Mouse (Mus musculus): ENCODE measurements around the gene Olfr110.
"Not testable (repeated sequence)": the region's sequence is repeated elsewhere in the genome, so short reads cannot be mapped to it uniquely, and the experiment has no call there.

Olfr110 gene

DNA sequence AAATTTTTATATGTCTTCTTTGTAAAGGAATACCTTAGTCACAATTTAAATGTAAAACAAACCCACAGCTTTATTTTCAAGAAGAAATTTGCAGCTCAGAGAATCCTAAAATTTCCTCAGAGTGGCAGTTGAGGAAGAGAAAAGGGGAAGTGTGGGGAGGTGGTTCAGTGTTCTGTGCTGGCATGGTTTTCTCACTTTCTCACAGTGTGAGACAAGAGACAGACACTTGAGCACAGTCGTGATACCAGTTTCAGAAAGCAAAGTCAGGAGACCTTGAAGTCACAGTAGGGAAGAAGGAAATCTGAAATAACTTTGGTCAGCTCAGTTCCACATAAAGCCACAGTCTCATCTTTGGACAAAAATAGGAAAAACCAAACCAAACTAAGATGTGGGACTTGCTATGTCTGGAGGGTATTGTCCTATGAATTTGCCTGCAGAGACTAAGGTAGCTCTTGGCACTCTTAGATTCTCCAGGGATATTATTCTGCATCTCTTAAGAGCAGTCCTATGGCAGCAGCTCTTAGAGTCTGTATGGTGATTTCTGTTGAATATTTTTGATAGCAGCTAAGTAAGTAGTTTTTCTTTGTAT, at the start of gene Olfr110:
Gene Olfr110, plus strand, starts transcription at position 539 of the 589 bp plus-strand sequence.
- DNase-seq (ENCODE audit: low read depth, low spot score): no peak

DNA sequence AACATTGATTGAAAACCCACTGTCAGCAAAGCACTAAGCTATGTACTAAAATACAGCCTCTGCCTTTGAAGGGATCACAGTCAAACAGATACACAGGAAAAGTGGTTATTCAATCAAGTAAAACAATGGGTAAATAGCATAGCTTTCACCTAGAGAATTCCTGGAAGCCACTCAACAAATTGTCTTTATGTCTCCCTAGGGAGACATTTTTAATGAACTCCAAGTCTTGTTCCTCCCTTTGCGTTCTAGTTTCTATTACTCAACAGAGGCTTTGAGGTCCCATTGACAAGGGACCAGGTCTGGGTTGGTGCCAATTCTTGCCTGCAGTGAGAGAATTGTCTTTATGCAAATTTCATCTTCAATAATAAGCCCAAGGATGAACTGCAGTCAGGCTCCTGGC, 47.1 kb upstream of the Olfr110 start, which contains the start of gene Olfr108:
Gene Olfr108, plus strand, starts transcription at position 301 of the 400 bp plus-strand sequence.
- no peak for DNase-seq (ENCODE audit: low read depth, low spot score)

- no peak for DNase-seq (ENCODE audit: low read depth, low spot score)
These were observed 33.7 kb upstream of the Olfr110 start, which contains the start of gene Olfr109 for GRCm38 (mm10) chr17:37458616-37459015. Gene Olfr109, plus strand, starts transcription at chr17:37458916.

DNA sequence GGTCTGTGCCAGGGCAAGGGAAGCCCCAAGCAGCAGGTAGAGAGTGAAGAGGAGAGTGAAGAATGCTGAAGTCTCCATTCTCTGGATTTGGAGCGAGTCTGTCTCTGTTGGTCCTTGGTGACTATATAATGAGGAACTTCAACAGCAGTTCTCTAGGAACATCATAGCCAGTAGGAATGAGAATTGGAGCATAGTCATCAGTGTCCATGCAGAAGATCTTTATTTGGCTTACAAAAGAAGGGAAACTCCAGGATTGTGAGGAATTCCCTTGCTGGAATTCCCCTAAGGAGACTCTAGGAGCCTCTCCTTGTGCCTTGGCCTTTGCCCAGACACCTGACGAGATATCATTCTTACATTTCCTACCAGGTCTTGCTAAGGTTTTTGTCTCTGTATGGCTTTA, 8.8 kb upstream of the Olfr110 start, which contains the start of gene H2-M2:
Gene H2-M2, minus strand, starts transcription at position 101 of the 400 bp plus-strand sequence.
- no peak for DNase-seq (ENCODE audit: low read depth, low spot score)

GRCm38 (mm10) chr17:37507730-37508129, 15.5 kb downstream of the Olfr110 start, which contains the start of gene Olfr111:
Gene Olfr111, plus strand, starts transcription at chr17:37508030.
- no peak for DNase-seq (ENCODE audit: low read depth, low spot score)

DNA sequence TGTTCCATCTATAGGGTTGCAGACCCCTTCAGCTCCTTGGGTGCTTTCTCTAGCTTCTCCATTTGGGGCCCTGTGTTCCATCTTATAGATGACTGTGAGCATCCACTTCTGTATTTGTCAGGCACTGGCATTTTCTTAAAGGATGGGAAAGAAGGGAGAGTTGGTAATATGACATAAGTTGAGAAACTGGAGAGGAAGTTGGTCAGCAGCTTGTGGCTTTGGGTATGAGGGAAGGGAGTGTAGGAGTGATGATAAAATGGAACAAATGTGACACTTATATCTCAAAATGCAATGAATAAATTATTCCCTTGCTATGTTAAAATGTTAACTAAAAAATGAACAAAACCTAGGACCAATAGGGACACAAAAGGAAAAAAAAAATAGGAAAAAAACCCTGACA, 32.3 kb downstream of the Olfr110 start:
- not testable (repeated sequence) for DNase-seq (ENCODE audit: low read depth, low spot score)

- DNase-seq (ENCODE audit: low read depth, low spot score): not testable (repeated sequence)
These were observed 33.2 kb downstream of the Olfr110 start for GRCm38 (mm10) chr17:37525427-37525826.

DNA sequence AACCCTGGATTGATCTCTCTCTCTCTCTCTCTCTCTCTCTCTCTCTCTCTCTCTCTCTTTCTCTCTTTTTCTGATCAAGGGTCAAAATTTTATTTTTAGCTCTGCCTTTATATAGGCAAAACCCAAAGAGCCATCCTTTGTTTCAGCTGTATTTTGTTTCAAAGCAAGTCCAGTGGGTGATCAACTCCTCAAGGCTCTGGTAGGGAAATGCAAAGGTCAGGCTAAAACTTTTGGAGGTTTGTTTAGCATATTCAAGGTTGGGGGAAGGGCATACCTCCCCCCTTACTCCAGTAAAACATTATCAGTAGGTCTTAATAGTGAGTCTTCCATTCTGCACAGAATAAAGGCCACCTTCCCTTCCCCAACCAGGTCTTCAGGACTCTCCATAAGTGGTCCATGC, 42.9 kb downstream of the Olfr110 start:
- no peak for DNase-seq (ENCODE audit: low read depth, low spot score)

DNA sequence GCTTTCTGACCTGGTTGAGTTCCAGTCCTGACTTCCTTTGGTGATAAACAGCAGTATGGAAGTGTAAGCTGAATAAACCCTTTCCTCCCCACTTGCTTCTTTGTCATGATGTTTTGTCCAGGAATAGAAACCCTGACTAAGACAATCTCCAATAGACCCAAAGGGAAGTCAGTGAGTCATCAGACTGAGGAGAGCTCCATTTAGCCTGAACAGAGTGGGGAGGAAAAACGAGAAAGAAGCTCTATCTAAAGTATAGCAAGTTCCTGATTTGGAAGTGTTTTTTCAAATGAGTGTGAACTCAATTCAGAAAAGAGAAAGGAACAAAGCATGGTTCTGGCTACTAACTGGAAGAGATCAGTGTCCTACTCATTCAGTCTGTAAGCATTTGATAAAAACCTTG, 46.1 kb downstream of the Olfr110 start:
- DNase-seq (ENCODE audit: low read depth, low spot score): not testable (repeated sequence)

GRCm38 (mm10) chr17:37541454-37542119, 49.3 kb downstream of the Olfr110 start:
- no peak for DNase-seq (ENCODE audit: low read depth, low spot score)

DNA sequence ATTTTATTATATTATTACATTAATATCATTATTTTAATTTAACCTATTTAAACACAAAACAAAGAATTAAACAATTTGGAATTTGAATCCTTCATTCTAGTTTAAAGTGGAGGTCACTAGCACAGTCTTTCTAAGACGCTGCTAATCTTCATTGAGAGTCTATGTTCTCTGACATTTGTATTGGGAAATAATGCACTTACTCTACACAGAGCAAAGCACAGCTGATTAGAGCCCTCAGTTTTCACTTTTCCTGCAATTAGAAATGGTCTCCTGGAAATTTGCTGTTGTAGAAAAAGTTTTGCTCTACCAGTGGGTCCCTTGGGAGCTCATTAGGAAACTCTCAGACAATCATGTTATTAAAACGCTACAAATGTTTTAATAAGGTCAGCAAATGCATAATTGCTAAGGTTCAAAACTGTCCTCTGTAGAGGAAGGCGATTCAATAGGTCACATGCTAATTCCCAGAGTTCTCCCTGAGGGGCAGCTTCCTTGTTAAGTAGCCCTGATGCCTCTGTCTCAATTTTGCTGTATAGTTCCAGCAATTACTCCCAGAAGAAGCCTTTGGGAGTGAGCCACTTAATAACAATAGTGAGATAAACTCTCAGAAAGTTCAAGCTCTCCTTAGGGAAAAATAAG, 51.6 kb downstream of the Olfr110 start:
- DNase-seq (ENCODE audit: low read depth, low spot score): no peak
